Mouse (Mus musculus) bone marrow, adult 2 months (tissue): ENCODE results near the gene Gm26938.

Experiments
- CTCF ChIP-seq: fragments of 200-500 bp; IDR thresholded peaks from 2 replicates; pipeline ENCODE4 v1.5.1; 2011; ENCODE audit warnings: low read length, control low read depth; ENCODE audit not compliant: control insufficient read depth, insufficient read depth
- POLR2A ChIP-seq: fragments of 200-500 bp; IDR thresholded peaks from 2 replicates; pipeline ENCODE4 v1.6.1; 2011; ENCODE audit warnings: low read depth, mild to moderate bottlenecking, control low read depth, low read length, borderline replicate concordance; ENCODE audit not compliant: control insufficient read depth

- TF ChIP-seq CTCF = no peak
- TF ChIP-seq POLR2A = no peak
Observed at GRCm38 (mm10) chr5:139835706-139836105, 9.5 kb upstream of the Gm26938 start.
